Mouse (Mus musculus): ENCODE results near the gene Rab3b. TPM values are rescaled to one million over a fixed set of nuclear protein-coding genes. Genes with fewer than 3 reads are reported as not detected.

The Rab3b gene
- polyA plus RNA-seq, 1 experiment from 2014 or later, result 25.8 TPM

DNA sequence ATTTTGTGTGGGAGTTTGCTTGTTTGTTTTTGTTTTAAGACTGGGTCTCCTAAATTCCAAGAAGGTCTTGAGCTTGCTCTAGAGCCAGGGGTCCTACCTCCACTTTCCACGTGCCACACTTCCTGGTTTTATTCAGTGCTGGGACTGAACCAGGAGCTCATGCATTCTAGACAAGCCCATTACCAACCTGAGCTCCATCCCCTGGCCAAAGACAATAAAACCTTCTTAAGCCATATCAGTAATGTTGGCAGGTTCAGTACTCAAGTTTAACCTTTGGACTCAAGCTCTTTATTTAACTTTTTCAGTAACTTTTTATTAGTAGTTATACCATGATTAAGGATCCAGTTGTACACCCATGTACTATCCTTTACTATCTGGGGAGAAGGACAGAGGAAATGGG is 54.3 kb downstream of the Rab3b start:
- WGBS, result 50% methylated on average over 1 of the region's 1 CpGs
- H3K9me3 ChIP-seq, result no peaks in the 10 kb centered on the region
- H3K4me1 ChIP-seq, result no peaks in the 10 kb centered on the region

DNA sequence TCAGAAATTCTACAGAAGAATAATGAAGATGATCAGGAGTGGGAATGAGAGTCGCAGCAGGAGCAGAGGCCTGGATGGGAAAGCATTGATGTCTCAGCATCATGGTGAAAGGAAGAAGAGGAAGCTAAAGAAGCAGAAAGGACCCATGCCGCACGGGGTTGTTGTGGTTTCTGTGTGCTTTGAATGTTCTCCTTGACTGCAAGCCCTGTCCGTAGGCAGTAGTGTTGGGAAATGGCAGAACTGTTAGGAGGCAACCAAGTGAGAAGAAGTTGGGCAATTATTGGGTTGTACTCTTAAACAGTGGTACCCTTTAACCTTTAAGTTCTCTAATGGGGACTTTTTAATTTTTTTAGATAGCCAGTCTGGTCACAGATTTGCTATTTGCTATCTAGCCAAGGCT is 56.0 kb downstream of the Rab3b start:
- H3K36me3 ChIP-seq, result no peaks in the 10 kb centered on the region
- 89% methylated on average over 4 of the region's 4 CpGs for WGBS
- no peak for ATAC-seq (ENCODE audit: insufficient number of reproducible peaks, insufficient read depth, low FRiP score, low TSS enrichment)
- H3K27me3 ChIP-seq, result no peaks in the 10 kb centered on the region
- H3K9me3 ChIP-seq, result no peaks in the 10 kb centered on the region
- no peak overlapping the region for H3K27ac ChIP-seq
- H3K4me3 ChIP-seq, result no peak overlapping the region
- H3K9ac ChIP-seq, result no peak overlapping the region
- H3K4me1 ChIP-seq, result peaks cover 4% of the 10 kb centered on the region; the same call in 1 of the 2 replicates
- no peak overlapping the region for H3K4me2 ChIP-seq (replicated peaks)

More for the DNA sequence above, 54.3 kb downstream of the Rab3b start:
- no peak for ATAC-seq (ENCODE audit: insufficient number of reproducible peaks, insufficient read depth, low FRiP score, low TSS enrichment)
- H3K36me3 ChIP-seq, result no peaks in the 10 kb centered on the region
- no peaks in the 10 kb centered on the region for H3K27me3 ChIP-seq
- H3K4me2 ChIP-seq (replicated peaks), result no peak overlapping the region
- no peak overlapping the region for H3K9ac ChIP-seq
- no peak overlapping the region for H3K4me3 ChIP-seq
- H3K27ac ChIP-seq, result no peak overlapping the region

DNA sequence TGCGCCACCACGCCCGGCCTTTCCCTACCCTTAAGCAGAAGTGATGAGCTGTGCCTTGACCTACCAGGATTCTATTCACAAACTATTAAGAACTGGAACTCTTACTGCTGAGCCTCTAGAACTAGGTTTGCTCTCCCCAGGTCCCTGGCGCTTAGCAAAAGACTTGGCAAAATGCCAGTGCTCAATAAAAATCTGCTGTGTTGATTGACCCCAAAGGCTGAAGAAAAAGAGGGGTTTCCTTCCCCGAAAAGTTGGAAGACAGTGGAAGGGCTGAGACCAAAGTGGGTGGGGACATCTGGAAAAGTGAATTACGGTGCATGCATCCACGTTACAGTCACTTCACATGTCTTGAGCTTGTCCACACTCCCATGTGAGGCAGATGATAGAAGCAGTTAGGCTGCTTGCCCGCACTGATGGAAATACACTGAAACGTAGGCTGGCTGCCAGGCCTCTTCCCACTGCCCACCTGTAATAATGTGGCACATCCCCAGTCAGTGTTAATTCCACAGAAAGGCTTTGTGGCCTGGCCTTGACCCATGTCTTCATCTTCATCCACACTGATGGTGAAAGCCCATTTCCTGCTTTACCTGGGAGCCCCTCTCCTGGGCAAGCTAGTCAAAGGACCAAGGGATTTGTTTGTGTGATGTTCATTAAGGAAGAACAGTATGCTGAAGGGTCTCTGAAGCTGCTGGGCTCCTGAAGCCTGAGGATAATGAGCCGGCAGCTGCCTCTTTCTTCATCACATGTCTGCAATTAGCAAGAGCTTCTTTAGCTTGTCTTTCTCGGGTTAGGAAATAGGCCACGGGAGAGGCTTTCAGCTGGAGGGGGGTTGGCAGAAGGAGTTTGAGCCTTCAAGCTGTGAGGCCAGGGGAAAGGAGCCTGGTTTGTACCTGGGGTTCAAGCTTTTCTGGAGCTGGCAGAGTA is 59.2 kb downstream of the Rab3b start:
- no peak overlapping the region for H3K27ac ChIP-seq
- no peaks in the 10 kb centered on the region for H3K9me3 ChIP-seq
- 64% methylated on average over 12 of the region's 12 CpGs for WGBS
- H3K36me3 ChIP-seq, result no peaks in the 10 kb centered on the region
- H3K4me3 ChIP-seq, result no peak overlapping the region
- no peaks in the 10 kb centered on the region for H3K27me3 ChIP-seq
- no peak for ATAC-seq (ENCODE audit: insufficient number of reproducible peaks, insufficient read depth, low FRiP score, low TSS enrichment)
- no peak overlapping the region for H3K9ac ChIP-seq
- H3K4me2 ChIP-seq (replicated peaks), result no peak overlapping the region
- peaks cover 4% of the 10 kb centered on the region; the same call in 1 of the 2 replicates for H3K4me1 ChIP-seq

DNA sequence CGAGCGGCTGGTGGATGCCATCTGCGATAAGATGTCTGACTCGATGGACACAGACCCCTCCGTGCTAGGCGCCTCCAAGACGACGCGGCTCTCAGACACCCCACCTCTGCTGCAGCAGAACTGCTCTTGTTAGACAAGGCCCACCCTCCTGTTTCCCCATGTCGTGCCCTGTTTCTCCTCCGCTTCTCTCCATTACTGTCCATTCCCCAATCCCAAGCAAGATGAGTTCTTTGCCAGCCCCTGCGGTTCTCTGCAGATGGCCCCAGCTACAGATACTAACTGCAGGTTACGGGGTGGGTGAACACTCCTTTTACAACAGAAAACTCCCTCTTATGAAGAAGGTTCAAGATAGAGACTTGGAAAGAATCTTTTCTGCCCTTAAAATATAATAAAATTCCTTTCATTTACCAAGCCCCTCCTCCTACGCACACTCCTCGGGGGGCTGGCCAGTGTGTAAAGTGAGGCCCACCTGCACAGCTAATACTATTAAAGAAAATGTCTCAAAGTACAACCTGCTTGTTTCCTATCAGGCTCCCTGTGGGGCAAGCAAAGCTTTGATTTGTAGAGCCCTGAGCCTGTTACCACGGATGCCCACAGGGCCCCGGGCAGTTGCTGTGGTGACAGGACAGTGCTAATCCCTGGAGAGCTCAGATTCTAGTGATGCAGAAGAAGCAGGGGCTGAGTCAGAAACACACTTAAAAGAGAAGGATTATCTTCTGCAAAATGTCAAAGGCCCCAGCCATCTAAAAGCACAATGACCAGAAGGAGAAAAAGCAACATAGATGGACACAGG is 62.0 kb downstream of the Rab3b start:
- no peak for ATAC-seq (ENCODE audit: insufficient number of reproducible peaks, insufficient read depth, low FRiP score, low TSS enrichment)
- WGBS, result 74% methylated on average over 17 of the region's 17 CpGs

DNA sequence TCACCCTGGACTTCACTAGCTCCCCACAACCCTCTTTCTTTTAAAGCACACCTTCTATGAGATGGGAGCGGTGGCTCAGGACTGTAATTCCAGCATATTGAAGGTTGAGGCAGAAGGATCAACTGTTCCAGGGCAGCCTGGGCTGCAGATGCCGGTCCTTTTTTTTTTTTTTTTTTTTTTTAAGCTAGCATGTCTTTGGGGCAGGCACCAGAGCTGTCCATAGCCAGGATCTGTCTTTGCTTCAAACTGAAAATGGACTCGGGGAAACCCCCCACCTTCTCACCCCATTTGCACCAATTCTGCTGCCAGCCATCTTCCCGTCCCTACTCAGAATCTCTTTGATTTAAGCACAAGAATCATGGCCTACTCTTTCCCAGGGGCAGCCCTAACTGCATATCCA is 63.3 kb downstream of the Rab3b start:
- 78% methylated on average over 4 of the region's 4 CpGs for WGBS

More for the DNA sequence above, 62.0 kb downstream of the Rab3b start:
- Histone ChIP-seq H3K9ac (no peak overlapping the region), H3K27me3 (no peaks in the 10 kb centered on the region), H3K27ac (no peak overlapping the region), H3K36me3 (no peaks in the 10 kb centered on the region), H3K4me2 (replicated peaks) (no peak overlapping the region), H3K9me3 (no peaks in the 10 kb centered on the region), H3K4me1 (peaks cover 4% of the 10 kb centered on the region; the same call in 1 of the 2 replicates), H3K4me3 (no peak overlapping the region)

DNA sequence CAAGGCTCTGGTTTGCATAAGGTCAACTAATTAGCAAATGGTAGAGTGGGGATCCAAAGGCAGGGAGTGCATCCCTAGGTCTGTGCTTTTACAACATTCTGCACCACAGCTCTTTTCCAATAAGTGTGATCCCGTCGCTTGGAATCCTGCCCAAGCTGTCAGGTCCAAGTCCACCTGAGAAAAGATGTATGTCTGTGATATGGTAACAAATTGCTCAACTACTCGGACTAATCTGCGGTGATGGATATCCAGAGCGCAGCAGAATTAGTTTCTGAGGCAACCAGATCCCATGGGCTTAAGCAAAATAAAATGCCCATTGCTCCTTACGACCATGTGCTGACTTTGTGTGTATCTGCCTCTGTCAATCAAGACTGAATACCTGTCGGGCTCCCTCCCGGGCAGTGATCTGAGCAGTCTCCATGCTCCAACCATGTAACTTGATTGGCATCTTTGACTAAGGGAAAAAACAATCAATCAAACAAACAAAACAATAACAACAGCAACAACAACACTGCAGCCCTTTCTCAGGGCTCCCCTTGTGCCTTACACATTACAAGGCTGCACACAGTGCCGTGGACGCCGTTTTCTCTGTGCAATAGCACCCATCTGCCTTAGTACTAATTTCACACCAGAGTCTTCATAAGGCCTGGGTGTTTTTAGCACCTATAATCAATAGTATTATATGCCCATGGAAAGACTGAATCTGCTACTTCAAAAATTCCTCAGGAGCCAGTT is 64.3 kb downstream of the Rab3b start:
- H3K36me3 ChIP-seq, result no peaks in the 10 kb centered on the region
- WGBS, result 81% methylated on average over 11 of the region's 11 CpGs
- ATAC-seq (ENCODE audit: insufficient number of reproducible peaks, insufficient read depth, low FRiP score, low TSS enrichment), result no peak

More for the DNA sequence above, 63.3 kb downstream of the Rab3b start:
- H3K27ac ChIP-seq, result no peak overlapping the region
- H3K4me1 ChIP-seq, result peaks cover 4% of the 10 kb centered on the region; the same call in 1 of the 2 replicates
- H3K4me3 ChIP-seq, result no peak overlapping the region
- H3K9ac ChIP-seq, result no peak overlapping the region
- ATAC-seq (ENCODE audit: insufficient number of reproducible peaks, insufficient read depth, low FRiP score, low TSS enrichment), result no peak
- no peaks in the 10 kb centered on the region for H3K36me3 ChIP-seq
- no peaks in the 10 kb centered on the region for H3K27me3 ChIP-seq
- no peaks in the 10 kb centered on the region for H3K9me3 ChIP-seq
- no peak overlapping the region for H3K4me2 ChIP-seq (replicated peaks)

DNA sequence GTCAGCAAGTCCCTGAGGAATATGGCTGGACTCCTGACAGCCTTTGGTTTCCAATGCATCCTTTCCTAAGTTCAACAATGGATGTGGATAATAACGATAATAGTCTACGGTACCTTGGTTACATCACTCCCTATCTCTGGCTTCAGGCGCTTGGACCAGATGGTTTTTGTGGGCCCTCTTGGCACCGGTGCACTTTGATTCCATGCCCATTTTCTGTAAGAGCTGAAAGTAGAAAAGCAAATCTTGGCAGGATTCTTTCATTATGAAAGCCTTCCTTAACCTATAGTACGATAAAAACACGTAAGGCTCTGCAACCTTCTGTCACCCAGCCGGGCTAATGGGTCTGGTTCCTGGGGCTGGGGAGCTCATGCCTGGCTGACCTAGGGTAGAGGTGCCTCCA is 70.3 kb downstream of the Rab3b start:
- Histone ChIP-seq H3K4me3 (no peak overlapping the region), H3K27me3 (no peaks in the 10 kb centered on the region), H3K9ac (no peak overlapping the region), H3K4me1 (no peaks in the 10 kb centered on the region), H3K27ac (no peak overlapping the region), H3K36me3 (no peaks in the 10 kb centered on the region), H3K9me3 (no peaks in the 10 kb centered on the region), H3K4me2 (replicated peaks) (no peak overlapping the region)
- ATAC-seq (ENCODE audit: insufficient number of reproducible peaks, insufficient read depth, low FRiP score, low TSS enrichment), result no peak
- WGBS, result 93% methylated on average over 7 of the region's 7 CpGs

More for the DNA sequence above, 64.3 kb downstream of the Rab3b start:
- Histone ChIP-seq H3K4me3 (no peak overlapping the region), H3K9me3 (no peaks in the 10 kb centered on the region), H3K27ac (no peak overlapping the region), H3K4me2 (replicated peaks) (no peak overlapping the region), H3K9ac (no peak overlapping the region), H3K4me1 (peaks cover 4% of the 10 kb centered on the region; the same call in 1 of the 2 replicates), H3K27me3 (no peaks in the 10 kb centered on the region)

DNA sequence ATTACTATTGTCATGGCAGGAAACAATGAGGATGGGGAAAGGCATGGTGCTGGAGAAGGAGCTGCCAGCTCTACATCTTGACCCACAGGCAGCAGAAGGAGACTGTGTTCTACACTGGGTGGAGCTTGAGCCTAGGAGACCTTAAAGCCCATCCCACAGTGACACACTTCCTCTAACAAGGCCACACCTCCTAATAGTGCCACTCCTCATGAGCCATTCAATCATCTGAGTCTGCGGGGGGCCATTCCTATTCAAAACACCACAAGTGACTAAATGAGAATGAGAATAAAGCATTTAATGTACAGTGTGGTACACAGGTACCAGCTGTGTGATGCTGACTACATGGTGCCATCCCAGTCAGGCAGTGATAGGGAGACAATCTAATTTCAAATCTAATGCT is 71.3 kb downstream of the Rab3b start:
- H3K4me3 ChIP-seq, result no peak overlapping the region
- WGBS, result 86% methylated on average over 1 of the region's 1 CpGs
- no peak overlapping the region for H3K9ac ChIP-seq
- H3K9me3 ChIP-seq, result no peaks in the 10 kb centered on the region
- H3K27ac ChIP-seq, result no peak overlapping the region
- no peaks in the 10 kb centered on the region for H3K27me3 ChIP-seq
- ATAC-seq (ENCODE audit: insufficient number of reproducible peaks, insufficient read depth, low FRiP score, low TSS enrichment), result no peak
- no peak overlapping the region for H3K4me2 ChIP-seq (replicated peaks)
- no peaks in the 10 kb centered on the region for H3K4me1 ChIP-seq
- no peaks in the 10 kb centered on the region for H3K36me3 ChIP-seq

DNA sequence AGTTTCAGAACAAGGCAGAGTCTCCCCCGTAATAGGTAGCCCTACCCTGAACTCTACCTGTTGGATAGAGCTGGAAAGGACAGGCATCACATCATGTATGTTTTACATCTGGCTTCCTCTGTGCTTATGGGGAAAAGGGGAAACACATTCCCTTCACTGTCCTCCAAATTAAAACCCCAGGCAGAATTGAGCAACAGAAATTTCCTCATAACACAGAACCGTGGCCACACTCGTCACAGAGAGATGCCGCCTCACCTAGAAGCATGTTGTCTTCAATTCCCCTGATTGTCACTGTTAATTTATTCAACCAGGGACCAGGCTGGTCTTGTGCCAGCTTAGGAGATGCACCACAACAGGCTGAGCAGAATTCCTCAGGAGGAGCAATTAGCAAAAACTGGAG is 72.8 kb downstream of the Rab3b start:
- 84% methylated on average over 4 of the region's 4 CpGs for WGBS
- no peaks in the 10 kb centered on the region for H3K36me3 ChIP-seq
- no peak overlapping the region for H3K4me3 ChIP-seq
- H3K27me3 ChIP-seq, result no peaks in the 10 kb centered on the region
- no peak overlapping the region for H3K4me2 ChIP-seq (replicated peaks)
- H3K9ac ChIP-seq, result no peak overlapping the region
- no peaks in the 10 kb centered on the region for H3K9me3 ChIP-seq
- H3K4me1 ChIP-seq, result no peaks in the 10 kb centered on the region
- ATAC-seq (ENCODE audit: insufficient number of reproducible peaks, insufficient read depth, low FRiP score, low TSS enrichment), result no peak
- H3K27ac ChIP-seq, result no peak overlapping the region

DNA sequence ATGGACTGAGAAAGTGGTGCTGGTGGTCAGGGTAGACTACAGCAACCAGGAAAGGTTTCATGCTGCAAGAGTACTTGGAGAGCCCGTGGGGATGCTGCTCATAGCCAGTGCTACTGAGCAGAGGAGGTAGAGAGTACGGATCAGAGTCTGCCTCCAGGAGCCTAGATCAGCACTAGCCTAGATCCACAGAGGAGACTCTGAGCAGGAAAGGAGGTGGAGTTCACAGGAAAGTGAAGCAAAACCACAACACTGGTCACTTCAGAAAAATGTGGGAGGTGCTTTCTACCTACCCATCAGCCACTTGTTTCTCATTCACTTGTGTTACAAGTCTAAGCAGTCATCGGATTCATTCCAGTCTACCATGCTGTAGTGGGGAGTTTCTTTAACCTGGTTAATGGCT is 80.8 kb downstream of the Rab3b start:
- WGBS, result 86% methylated on average over 3 of the region's 3 CpGs
- no peaks in the 10 kb centered on the region for H3K9me3 ChIP-seq
- H3K4me3 ChIP-seq, result no peak overlapping the region
- no peaks in the 10 kb centered on the region for H3K27me3 ChIP-seq
- no peak overlapping the region for H3K4me2 ChIP-seq (replicated peaks)
- ATAC-seq (ENCODE audit: insufficient number of reproducible peaks, insufficient read depth, low FRiP score, low TSS enrichment), result no peak
- no peak overlapping the region for H3K9ac ChIP-seq
- no peaks in the 10 kb centered on the region for H3K36me3 ChIP-seq
- no peaks in the 10 kb centered on the region for H3K4me1 ChIP-seq
- no peak overlapping the region for H3K27ac ChIP-seq

DNA sequence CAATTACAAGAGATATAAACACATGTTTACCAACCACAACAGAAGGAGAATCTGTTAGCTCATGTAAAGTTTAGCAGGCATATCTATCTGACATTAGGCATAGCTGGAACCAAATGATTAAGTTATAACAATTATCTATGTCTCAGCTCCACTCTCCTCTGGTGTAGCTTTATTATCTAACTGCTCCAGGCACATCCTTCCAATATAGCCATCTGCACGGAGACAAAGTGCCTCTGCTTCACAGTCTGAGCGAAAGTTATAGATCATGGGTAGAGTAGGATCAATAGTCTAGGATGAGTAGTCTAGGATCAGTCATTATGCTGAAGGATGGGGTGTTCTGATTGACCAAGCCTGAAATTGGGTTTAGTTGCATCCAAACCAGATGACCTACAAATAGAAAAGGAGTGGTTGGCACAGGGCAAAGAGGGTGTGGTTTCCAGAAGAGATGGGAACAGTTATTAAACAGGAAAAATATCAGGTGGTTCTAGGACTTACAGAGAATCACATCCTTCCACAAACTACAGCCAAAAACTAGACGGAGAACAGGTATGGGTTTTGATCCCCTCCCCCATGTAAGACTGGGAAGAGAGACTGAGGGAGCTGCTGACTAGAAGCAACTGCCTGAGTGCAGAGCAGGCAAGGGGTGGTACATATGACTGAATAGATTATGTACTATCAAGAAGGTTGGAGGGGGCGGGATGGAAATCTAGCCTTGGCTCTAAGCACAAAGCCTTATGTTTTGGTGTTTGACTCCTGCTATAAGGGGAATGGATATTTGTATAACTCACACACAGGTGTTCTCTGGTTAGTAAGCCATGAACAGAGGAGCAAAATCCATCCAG is 82.0 kb downstream of the Rab3b start:
- Histone ChIP-seq H3K4me1 (no peaks in the 10 kb centered on the region), H3K36me3 (no peaks in the 10 kb centered on the region), H3K9ac (no peak overlapping the region), H3K27ac (no peak overlapping the region), H3K4me2 (replicated peaks) (no peak overlapping the region), H3K4me3 (no peak overlapping the region), H3K27me3 (no peaks in the 10 kb centered on the region), H3K9me3 (no peaks in the 10 kb centered on the region)
- 85% methylated on average over 4 of the region's 4 CpGs for WGBS
- no peak for ATAC-seq (ENCODE audit: insufficient number of reproducible peaks, insufficient read depth, low FRiP score, low TSS enrichment)
